Mouse (Mus musculus) megakaryocyte, embryonic 14.5 days (primary cell): ENCODE data around the gene Plpp6.

Experiments used
- FLI1 ChIP-seq: IDR thresholded peaks from 2 replicates; pipeline ENCODE4 v1.6.1; 2012; ENCODE audit warnings: low read length, inconsistent platforms, mixed read lengths
- GATA1 ChIP-seq: IDR thresholded peaks from 3 replicates; pipeline ENCODE4 v1.6.1; 2012; ENCODE audit warnings: mixed read lengths, low read length, inconsistent platforms, borderline replicate concordance

GRCm38 (mm10) chr19:28941271-28941670 lies 22.5 kb upstream of the Plpp6 start:
- TF ChIP-seq GATA1, result no peak
- TF ChIP-seq FLI1, result no peak
